Comparison of ENCODE assay signal across 18 mouse cellular contexts in genomic region chr16:38652653-38653052, GRCm38 (mm10).
A peak's percentile ranks its signal among the peaks of the same experiment; 100 is the strongest.
DNase-seq lines count a peak whose midpoint lies in the region; ATAC-seq and TF ChIP-seq lines count a peak whose summit lies in the region.
"Had no signal": no experiment of that assay in that cellular context is flagged by ENCODE, and none has a peak within 500 bp of the region (broad histone marks: within the 10 kb centered on the region; RNA-seq: fewer than 3 reads in every experiment).

No protein-coding gene starts in this region.

- peak; percentile 51 for DNase-seq in heart, embryonic 10.5 days (ENCODE audit: low spot score)
- no peak for DNase-seq in heart, postnatal 36 days
- DNase-seq in heart, adult 18-20 months, result no peak
- no peak for DNase-seq in lung, adult 2 months
- peak; percentile 20 for DNase-seq in naive thymus-derived CD4-positive, alpha-beta T cell, adult 2 months (ENCODE audit: low read depth)
- DNase-seq: cerebellum, adult 8-10 months; cerebellum, postnatal 36 days; layer of hippocampus, postnatal 36 days had no signal

- H3K9ac ChIP-seq in heart, embryonic 16.5 days (ENCODE audit: low read length), result peak overlapping the region; percentile 30; the same call in 1 of the 2 replicates
- H3K9ac ChIP-seq in lung, embryonic 15.5 days, result no peak overlapping the region
- H3K9ac ChIP-seq: forebrain, embryonic 12.5 days; liver, embryonic 13.5 days; stomach, embryonic 15.5 days had no signal

- H3K4me1 ChIP-seq in heart, embryonic 10.5 days, result peaks cover 77% of the 10 kb centered on the region
- H3K4me1 ChIP-seq in heart, embryonic 16.5 days (ENCODE audit: control insufficient read depth, insufficient read depth, low read length), result peaks cover 71% of the 10 kb centered on the region
- peaks cover 62% of the 10 kb centered on the region for H3K4me1 ChIP-seq in lung, embryonic 15.5 days
- H3K4me1 ChIP-seq in lung, adult 2 months (ENCODE audit: control insufficient read depth, insufficient read depth, low read length), result peaks cover 50% of the 10 kb centered on the region

- no peak for TF ChIP-seq POLR2A in lung, adult 2 months (IDR thresholded peaks at IDR 0.05; ENCODE audit: borderline replicate concordance, extremely low read depth, low read depth, low read length)

- peak overlapping the region; percentile 84 for H3K27ac ChIP-seq in heart, embryonic 10.5 days
- H3K27ac ChIP-seq in heart, embryonic 16.5 days (ENCODE audit: low read length), result peak overlapping the region; percentile 97
- H3K27ac ChIP-seq in lung, embryonic 15.5 days, result 0 out of 2 replicates have a peak overlapping the region, but pooled peaks have one; percentile 82
- H3K27ac ChIP-seq: liver, embryonic 13.5 days; macrophage had no signal

- peak overlapping the region; percentile 18; the same call in 1 of the 2 replicates for H3K4me2 ChIP-seq in heart, embryonic 16.5 days (ENCODE audit: low read depth, low read length)
- H3K4me2 ChIP-seq in lung, embryonic 15.5 days, result no peak overlapping the region
- H3K4me2 ChIP-seq: forebrain, embryonic 12.5 days; limb, embryonic 12.5 days; liver, embryonic 13.5 days had no signal

- no peaks in the 10 kb centered on the region for H3K36me3 ChIP-seq in heart, embryonic 10.5 days
- H3K36me3 ChIP-seq in heart, embryonic 16.5 days (ENCODE audit: control insufficient read depth, insufficient read depth), result 0 out of 2 replicates have a peak, but pooled peaks cover 2% of the 10 kb centered on the region
- H3K36me3 ChIP-seq in lung, embryonic 15.5 days, result no peaks in the 10 kb centered on the region
- H3K36me3 ChIP-seq: embryonic facial prominence, embryonic 13.5 days; forebrain, embryonic 12.5 days; hindbrain, embryonic 12.5 days; limb, embryonic 12.5 days; liver, embryonic 13.5 days; stomach, embryonic 15.5 days had no signal

- H3K9me3 ChIP-seq in heart, embryonic 10.5 days, result no peaks in the 10 kb centered on the region
- no peaks in the 10 kb centered on the region for H3K9me3 ChIP-seq in heart, embryonic 16.5 days (replicated peaks; ENCODE audit: control insufficient read depth, low read length)
- no peaks in the 10 kb centered on the region for H3K9me3 ChIP-seq in lung, embryonic 15.5 days
- H3K9me3 ChIP-seq: embryonic facial prominence, embryonic 13.5 days; forebrain, embryonic 12.5 days; hindbrain, embryonic 12.5 days; limb, embryonic 12.5 days; liver, embryonic 13.5 days; stomach, embryonic 15.5 days had no signal

- H3K27me3 ChIP-seq in heart, embryonic 10.5 days (ENCODE audit: insufficient read depth, poor library complexity, severe bottlenecking), result no peaks in the 10 kb centered on the region
- H3K27me3 ChIP-seq in heart, embryonic 16.5 days (ENCODE audit: control insufficient read depth, insufficient read depth, low read length), result no peaks in the 10 kb centered on the region
- no peaks in the 10 kb centered on the region for H3K27me3 ChIP-seq in lung, embryonic 15.5 days
- H3K27me3 ChIP-seq: embryonic facial prominence, embryonic 13.5 days; forebrain, embryonic 12.5 days; hindbrain, embryonic 12.5 days; limb, embryonic 12.5 days; stomach, embryonic 15.5 days had no signal

- no peak overlapping the region for H3K4me3 ChIP-seq in heart, embryonic 10.5 days
- H3K4me3 ChIP-seq in heart, embryonic 16.5 days (ENCODE audit: low read length), result no peak overlapping the region
- no peak overlapping the region for H3K4me3 ChIP-seq in lung, embryonic 15.5 days
- no peak overlapping the region for H3K4me3 ChIP-seq in lung, adult 2 months (replicated peaks; ENCODE audit: extremely low read depth, low read depth, low read length)
- H3K4me3 ChIP-seq: embryonic facial prominence, embryonic 13.5 days; erythroblast, embryonic 14.5 days; forebrain, embryonic 12.5 days; hindbrain, embryonic 12.5 days; limb, embryonic 12.5 days; liver, embryonic 13.5 days; stomach, embryonic 15.5 days had no signal

- no peak for ATAC-seq in heart, embryonic 16.5 days (replicated peaks; ENCODE audit: extremely low read depth, insufficient read depth, low FRiP score)
- ATAC-seq in lung, embryonic 15.5 days (ENCODE audit: borderline replicate concordance, extremely low read depth, low FRiP score, low TSS enrichment), result no peak

- TF ChIP-seq CTCF in lung, adult 2 months (IDR thresholded peaks at IDR 0.05; ENCODE audit: insufficient read depth, low read length), result no peak

- intact Hi-C loops in heart, postnatal 36 days (cut with DNase I), result loop anchor here (2.0 kb wide), 1 partner anchor 22 kb away; no protein-coding TSS in a partner anchor

- WGBS in heart, embryonic 10.5 days, result 64% methylated on average over 5 of the region's 5 CpGs
- WGBS in heart, embryonic 16.5 days, result 58% methylated on average over 5 of the region's 5 CpGs
- 57% methylated on average over 5 of the region's 5 CpGs for WGBS in lung, embryonic 15.5 days
- WGBS in lung, adult 2 months, result 57% methylated on average over 5 of the region's 5 CpGs

Comparison
In these comparisons a context has a peak if more than half of its experiments do, and no peak if none do; other contexts are left out.
1. DNase-seq: peak in heart, embryonic 10.5 days (single experiment) and naive thymus-derived CD4-positive, alpha-beta T cell, adult 2 months (single experiment); none in heart, postnatal 36 days (0 of 2), heart, adult 18-20 months (0 of 2) and lung, adult 2 months (single experiment).
2. Peak in every context shown above with its lines, with median percentiles within 50 percentile points of each other: H3K27ac ChIP-seq.